Mouse (Mus musculus): ENCODE data around the gene Fkbp1a.

DNA sequence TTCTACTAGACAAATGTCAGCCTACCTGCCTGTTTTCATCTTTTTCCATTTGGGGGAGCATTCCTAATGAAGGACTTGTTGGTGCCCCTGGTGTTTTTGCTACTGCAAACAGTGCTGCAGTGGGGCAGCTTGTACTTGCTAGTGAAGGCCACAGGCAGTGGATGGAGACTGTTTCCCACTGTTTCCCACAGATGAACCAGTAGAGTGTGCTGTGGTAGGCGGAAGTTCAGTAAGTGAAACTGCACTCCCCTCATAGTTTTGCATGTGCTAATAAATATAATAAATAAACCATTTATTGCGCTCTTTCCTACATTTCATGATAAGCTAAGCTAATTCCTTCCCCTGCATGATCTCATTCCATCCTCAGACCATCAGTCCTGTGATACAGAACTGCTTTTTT is 23.3 kb upstream of the Fkbp1a start:
- no peak for TF ChIP-seq GATA1 (IDR thresholded peaks at IDR 0.05; ENCODE audit: borderline replicate concordance, low read length)
- TF ChIP-seq FLI1 (IDR thresholded peaks at IDR 0.05; ENCODE audit: low read length): no peak
